Mouse (Mus musculus): ENCODE data around the gene Ubtf. TPM values are rescaled to one million over a fixed set of nuclear protein-coding genes. Genes with fewer than 3 reads are reported as not detected.

Gene Ubtf
- polyA plus RNA-seq, 1 experiment from 2014 or later: 100 TPM

DNA sequence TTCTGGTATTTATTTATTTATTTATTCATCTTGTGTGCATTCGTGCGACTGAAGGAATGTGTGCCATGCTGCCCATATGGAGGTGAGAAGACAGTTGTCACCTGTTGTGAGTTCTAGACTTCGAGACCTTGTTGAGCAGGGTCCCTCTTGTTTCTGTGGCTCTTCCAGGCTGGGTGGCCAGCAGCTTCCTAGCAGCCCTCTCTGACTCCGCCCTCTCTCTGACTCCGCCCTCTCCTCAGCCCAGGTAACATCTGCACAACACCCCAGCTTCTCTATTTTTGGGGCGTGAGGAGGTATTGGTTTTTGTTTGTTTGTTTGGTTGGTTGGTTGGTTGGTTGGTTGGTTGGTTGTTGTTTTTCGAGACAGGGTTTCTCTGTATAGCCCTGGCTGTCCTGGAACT lies 8.3 kb upstream of the Ubtf start:
- Histone ChIP-seq H3K36me3 (no peaks in the 10 kb centered on the region), H3K4me1 (no peaks in the 10 kb centered on the region), H3K9ac (no peak overlapping the region), H3K4me3 (replicated peaks) (no peak overlapping the region), H3K27ac (no peak overlapping the region), H3K9me3 (replicated peaks) (no peaks in the 10 kb centered on the region), H3K27me3 (0 out of 2 replicates have a peak, but pooled peaks cover 2% of the 10 kb centered on the region), H3K4me2 (no peak overlapping the region)
- no peak for ATAC-seq (replicated peaks; ENCODE audit: low FRiP score)
- WGBS: 80% methylated on average over 7 of the region's 7 CpGs

DNA sequence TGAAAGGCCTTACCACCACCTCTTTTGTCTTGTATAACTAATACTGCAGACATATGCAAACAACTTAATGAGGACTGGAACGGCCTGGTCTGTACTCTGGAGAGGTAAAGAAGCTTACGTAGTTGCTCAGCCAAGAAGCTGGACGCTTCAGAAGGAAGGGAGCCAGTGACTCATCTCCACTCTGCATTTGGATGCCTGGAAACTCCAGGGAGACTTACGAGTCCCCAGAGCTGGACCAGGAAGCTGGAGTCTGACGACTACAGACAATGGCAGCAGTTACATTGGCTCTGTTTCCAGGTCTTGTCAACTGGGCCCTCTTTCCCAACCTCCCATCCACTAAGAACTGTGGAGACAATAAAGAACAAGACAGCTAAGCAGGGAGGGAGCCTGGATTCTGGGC lies 7.7 kb upstream of the Ubtf start:
- WGBS: 50% methylated on average over 5 of the region's 5 CpGs
- Histone ChIP-seq H3K4me2 (no peak overlapping the region), H3K9ac (no peak overlapping the region), H3K9me3 (replicated peaks) (no peaks in the 10 kb centered on the region), H3K4me3 (replicated peaks) (no peak overlapping the region), H3K4me1 (no peaks in the 10 kb centered on the region), H3K27me3 (0 out of 2 replicates have a peak, but pooled peaks cover 2% of the 10 kb centered on the region), H3K27ac (no peak overlapping the region), H3K36me3 (no peaks in the 10 kb centered on the region)
- ATAC-seq (replicated peaks; ENCODE audit: low FRiP score): no peak

DNA sequence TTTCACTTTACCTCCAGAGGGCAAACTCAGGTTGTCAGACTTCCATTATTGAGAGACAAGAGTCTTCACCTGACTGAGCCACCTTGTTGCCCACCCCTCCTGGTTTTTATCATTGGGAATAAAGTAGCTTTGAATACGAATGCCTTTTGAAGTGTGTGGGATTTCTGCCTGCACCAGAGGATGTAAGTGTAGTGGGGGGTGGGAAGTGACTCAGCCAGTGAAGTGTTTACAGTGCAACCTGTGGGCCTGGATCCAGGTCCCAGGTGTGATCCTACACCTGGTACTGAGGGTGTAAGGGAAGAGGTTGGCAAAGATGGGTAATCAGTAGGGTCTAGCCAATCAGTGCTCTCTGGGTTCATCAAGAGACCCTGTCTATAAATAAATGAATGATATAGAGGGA lies 4.0 kb upstream of the Ubtf start:
- ATAC-seq (replicated peaks; ENCODE audit: low FRiP score): no peak
- WGBS: 88% methylated on average over 1 of the region's 1 CpGs
- Histone ChIP-seq H3K27ac (no peak overlapping the region), H3K4me3 (replicated peaks) (no peak overlapping the region), H3K9ac (no peak overlapping the region), H3K4me2 (no peak overlapping the region), H3K4me1 (peaks cover 9% of the 10 kb centered on the region), H3K36me3 (no peaks in the 10 kb centered on the region), H3K27me3 (no peaks in the 10 kb centered on the region), H3K9me3 (replicated peaks) (no peaks in the 10 kb centered on the region)

DNA sequence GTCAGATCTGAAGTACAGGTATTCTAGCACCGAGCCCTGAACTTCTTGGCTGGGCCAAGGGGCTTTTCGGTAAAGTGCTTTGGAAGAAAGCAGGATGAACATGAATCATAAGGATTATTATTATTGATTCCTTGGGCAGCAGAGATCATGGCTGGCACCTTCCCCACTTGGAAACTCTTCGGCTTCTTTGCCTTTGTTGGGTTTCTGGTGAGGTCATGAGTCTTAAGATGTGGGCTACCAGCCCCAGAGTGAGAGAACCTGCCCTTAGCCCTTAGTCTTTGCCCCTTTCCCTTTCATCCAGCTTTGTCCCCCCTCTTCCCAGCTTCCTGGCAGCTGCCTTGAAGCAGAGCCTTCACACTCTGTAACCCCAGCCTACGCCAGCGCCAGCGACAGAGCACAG lies 2.4 kb upstream of the Ubtf start:
- WGBS: 83% methylated on average over 6 of the region's 6 CpGs
- Histone ChIP-seq H3K27ac (no peak overlapping the region), H3K36me3 (no peaks in the 10 kb centered on the region), H3K9ac (no peak overlapping the region), H3K4me1 (peaks cover 9% of the 10 kb centered on the region), H3K27me3 (no peaks in the 10 kb centered on the region), H3K4me3 (replicated peaks) (no peak overlapping the region), H3K9me3 (replicated peaks) (no peaks in the 10 kb centered on the region), H3K4me2 (no peak overlapping the region)
- ATAC-seq (replicated peaks; ENCODE audit: low FRiP score): no peak

DNA sequence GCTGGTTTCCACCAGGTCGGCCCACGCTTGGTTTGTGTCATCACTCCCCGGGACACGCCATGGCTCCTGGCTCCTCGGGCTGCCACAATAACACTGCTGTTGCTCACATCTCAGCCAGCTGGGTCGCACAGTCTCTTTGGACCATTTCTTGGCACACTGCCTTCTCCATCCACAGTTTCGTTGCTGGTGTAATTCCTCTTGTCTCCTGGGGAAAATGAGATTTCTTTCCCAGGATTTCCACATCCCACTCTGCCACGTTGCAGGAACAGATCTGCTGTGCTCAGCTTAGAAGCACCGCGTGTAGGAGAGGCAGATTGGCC lies 1.1 kb upstream of the Ubtf start:
- 13% methylated on average over 10 of the region's 10 CpGs for WGBS
- peak overlapping the region; percentile 99 for H3K27ac ChIP-seq
- no peak for ATAC-seq (replicated peaks; ENCODE audit: low FRiP score)
- H3K4me1 ChIP-seq: peaks cover 18% of the 10 kb centered on the region
- peak overlapping the region; percentile 89 for H3K4me2 ChIP-seq
- no peaks in the 10 kb centered on the region for H3K27me3 ChIP-seq
- peak overlapping the region; percentile 100 for H3K9ac ChIP-seq
- peak overlapping the region; percentile 100 for H3K4me3 ChIP-seq (replicated peaks)
- no peaks in the 10 kb centered on the region for H3K9me3 ChIP-seq (replicated peaks)
- peaks cover 1% of the 10 kb centered on the region; the same call in 1 of the 2 replicates for H3K36me3 ChIP-seq

DNA sequence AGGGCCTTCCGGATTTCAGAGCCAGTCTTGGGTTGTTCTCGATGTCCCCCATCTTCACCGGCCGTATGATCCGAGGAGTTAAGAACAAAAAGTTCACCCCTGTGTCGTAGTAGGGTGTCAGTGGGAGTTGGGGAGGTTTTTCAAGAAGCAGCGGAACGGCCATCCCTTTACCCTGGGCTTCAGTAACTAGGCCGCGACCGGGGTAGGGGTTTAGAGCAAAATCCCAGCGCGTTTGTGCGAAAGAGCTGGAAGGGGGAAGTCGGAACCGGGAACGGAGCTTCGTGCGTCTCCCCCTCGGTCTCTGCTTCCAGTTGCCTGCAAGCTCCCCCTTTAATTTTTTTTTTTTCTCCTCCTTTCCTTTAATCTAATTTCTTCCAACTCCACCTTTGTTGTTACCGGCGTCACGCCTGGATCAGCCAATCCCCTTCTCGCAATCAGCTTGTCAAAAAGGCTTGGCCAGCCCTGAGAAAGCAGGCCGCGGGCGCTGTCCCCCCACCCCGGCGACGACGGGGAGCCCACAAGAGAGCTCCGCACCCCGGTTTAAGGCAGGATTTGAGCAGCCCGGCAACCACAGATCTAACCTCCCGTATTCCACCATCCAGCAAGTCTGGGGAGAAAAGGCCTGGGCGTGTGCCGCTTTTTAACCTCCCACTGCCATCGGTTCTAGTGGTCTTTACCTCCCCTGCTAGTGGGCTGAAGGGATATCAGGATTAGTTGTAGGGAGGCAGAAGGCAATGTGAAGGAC lies 571 bp upstream of the Ubtf start:
- peak overlapping the region; percentile 99 for H3K27ac ChIP-seq
- peak overlapping the region; percentile 100 for H3K4me3 ChIP-seq (replicated peaks)
- no peaks in the 10 kb centered on the region for H3K9me3 ChIP-seq (replicated peaks)
- peaks cover 23% of the 10 kb centered on the region for H3K4me1 ChIP-seq
- no peaks in the 10 kb centered on the region for H3K27me3 ChIP-seq
- WGBS: under 1% methylated on average over 38 of the region's 38 CpGs
- H3K36me3 ChIP-seq: peaks cover 7% of the 10 kb centered on the region
- H3K4me2 ChIP-seq: peak overlapping the region; percentile 89
- peak overlapping the region; percentile 100 for H3K9ac ChIP-seq
- no peak for ATAC-seq (replicated peaks; ENCODE audit: low FRiP score)

DNA sequence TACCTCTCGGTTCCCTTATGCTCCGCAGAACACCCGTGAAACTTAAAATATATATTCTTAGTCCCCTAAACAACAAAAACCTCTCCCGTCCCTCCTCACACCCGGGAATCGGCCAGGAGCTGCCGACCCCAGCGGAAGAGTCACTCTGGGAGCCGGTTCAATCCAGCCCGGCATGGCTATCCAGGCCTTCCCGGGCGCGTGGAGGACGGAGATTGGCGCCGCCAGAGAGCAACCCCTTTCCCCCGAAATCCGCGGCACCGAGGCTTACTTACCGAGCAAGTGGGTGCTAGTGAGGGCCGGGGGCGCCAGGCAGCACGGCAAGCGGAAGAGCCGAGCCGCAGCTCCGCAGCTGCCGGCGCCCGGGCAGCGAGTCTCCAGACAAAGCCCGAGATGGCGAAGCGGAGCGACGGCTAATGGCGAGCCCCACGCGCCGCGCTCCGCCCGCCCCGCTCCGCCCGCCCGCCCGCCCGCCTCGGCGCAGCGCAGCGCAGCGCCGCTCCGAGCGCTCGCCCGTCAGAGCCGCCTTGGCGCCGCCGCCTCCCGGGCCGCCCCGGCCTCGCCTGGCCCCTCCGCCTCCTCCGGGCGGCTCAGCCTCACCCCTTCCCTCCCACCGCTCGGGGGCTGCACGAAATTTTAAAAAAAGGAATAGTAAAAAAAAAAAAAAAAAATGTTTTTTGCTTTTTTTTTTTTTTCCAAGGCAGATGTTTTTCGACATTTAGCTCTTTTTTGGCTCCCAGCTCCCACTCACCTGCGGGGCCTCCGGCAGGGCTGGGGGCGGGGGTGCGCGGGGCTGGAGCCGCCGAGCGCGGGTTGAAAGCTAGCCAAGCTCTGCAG lies 749 bp downstream of the Ubtf start:
- WGBS: under 1% methylated on average over 84 of the region's 84 CpGs

DNA sequence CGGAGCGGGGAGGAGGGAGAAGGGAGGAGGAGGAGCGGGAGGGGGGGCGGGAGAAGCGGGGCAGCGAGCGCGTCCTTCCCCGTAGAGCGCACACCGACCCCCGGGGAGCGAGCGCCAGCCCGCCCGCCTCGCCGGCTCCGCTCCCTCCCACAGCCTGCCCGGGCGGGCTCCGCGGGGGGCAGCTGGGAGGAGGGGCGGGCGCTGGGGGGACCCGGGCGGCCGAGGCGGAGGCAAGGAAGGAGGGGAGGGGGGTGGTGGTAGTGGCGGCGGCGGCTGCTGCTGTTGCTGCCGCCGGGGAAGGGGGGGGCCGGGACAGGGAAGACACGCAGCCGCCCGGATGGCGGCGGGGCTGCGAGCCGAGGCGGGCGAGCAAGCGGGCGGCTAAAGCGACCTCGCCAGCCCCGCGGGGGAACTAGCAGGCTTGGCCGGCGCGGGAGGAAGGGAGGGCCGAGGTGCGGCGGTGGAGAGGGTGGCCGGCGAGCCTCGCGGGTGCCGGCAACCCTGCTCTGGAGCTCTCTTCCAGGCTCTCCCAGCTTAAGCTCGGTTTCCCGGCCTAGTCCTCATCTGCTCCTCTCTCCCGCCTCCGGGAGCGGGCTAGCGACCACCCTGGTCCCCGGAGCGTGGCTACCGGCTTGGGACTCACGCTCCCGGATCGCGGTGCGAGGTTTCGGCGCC lies 1.5 kb downstream of the Ubtf start:
- peak overlapping the region; percentile 100 for H3K9ac ChIP-seq
- no peaks in the 10 kb centered on the region for H3K27me3 ChIP-seq
- H3K36me3 ChIP-seq: peaks cover 27% of the 10 kb centered on the region
- peaks cover 23% of the 10 kb centered on the region for H3K4me1 ChIP-seq
- peak overlapping the region; percentile 89 for H3K4me2 ChIP-seq
- H3K4me3 ChIP-seq (replicated peaks): peak overlapping the region; percentile 100
- under 1% methylated on average over 53 of the region's 77 CpGs for WGBS
- peak overlapping the region; percentile 99 for H3K27ac ChIP-seq
- no peaks in the 10 kb centered on the region for H3K9me3 ChIP-seq (replicated peaks)
- peak; percentile 62 for ATAC-seq (replicated peaks; ENCODE audit: low FRiP score)

More for the DNA sequence above, 749 bp downstream of the Ubtf start:
- peaks cover 20% of the 10 kb centered on the region for H3K36me3 ChIP-seq
- peaks cover 23% of the 10 kb centered on the region for H3K4me1 ChIP-seq
- no peak for ATAC-seq (replicated peaks; ENCODE audit: low FRiP score)
- H3K27me3 ChIP-seq: no peaks in the 10 kb centered on the region
- peak overlapping the region; percentile 99 for H3K27ac ChIP-seq
- peak overlapping the region; percentile 89 for H3K4me2 ChIP-seq
- H3K4me3 ChIP-seq (replicated peaks): peak overlapping the region; percentile 100
- peak overlapping the region; percentile 100 for H3K9ac ChIP-seq
- H3K9me3 ChIP-seq (replicated peaks): no peaks in the 10 kb centered on the region

DNA sequence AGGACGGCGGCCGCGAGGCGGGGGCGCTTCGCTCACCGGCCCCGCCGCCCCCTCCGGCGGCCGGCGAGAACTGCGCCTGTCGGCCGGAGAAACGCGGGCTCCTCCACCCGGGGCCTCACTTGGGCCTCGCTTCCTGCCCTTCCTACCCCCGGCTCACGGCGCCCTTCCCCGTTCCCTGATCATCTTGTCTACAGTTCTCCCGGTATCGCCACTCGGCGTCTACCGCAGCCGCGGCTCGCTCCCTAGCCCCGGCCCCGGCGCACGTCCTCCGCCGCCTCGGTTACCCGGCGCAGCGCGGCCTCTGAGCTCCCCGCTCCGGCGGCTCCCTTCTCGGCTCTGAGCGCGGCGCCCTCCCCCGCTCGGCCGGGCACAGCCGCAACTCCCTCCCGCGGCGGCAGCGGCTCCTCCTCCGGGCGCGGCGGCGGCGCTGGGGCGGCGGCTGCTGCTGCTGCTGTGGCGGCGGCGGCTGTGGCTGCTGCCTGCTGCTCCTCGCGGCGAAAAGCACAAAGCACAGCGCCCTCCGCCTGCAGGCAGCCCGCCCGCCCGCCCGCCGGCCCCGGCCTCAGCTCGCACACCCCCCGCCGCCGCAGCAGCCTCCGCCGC lies 2.1 kb downstream of the Ubtf start:
- H3K36me3 ChIP-seq: peaks cover 34% of the 10 kb centered on the region
- peak overlapping the region; percentile 100 for H3K4me3 ChIP-seq (replicated peaks)
- ATAC-seq (replicated peaks; ENCODE audit: low FRiP score): peak; percentile 10; the same call in 1 of the 2 replicates
- peak overlapping the region; percentile 99 for H3K27ac ChIP-seq
- WGBS: under 1% methylated on average over 82 of the region's 87 CpGs
- peak overlapping the region; percentile 89 for H3K4me2 ChIP-seq
- no peaks in the 10 kb centered on the region for H3K27me3 ChIP-seq
- H3K4me1 ChIP-seq: peaks cover 23% of the 10 kb centered on the region
- no peaks in the 10 kb centered on the region for H3K9me3 ChIP-seq (replicated peaks)
- H3K9ac ChIP-seq: peak overlapping the region; percentile 100

DNA sequence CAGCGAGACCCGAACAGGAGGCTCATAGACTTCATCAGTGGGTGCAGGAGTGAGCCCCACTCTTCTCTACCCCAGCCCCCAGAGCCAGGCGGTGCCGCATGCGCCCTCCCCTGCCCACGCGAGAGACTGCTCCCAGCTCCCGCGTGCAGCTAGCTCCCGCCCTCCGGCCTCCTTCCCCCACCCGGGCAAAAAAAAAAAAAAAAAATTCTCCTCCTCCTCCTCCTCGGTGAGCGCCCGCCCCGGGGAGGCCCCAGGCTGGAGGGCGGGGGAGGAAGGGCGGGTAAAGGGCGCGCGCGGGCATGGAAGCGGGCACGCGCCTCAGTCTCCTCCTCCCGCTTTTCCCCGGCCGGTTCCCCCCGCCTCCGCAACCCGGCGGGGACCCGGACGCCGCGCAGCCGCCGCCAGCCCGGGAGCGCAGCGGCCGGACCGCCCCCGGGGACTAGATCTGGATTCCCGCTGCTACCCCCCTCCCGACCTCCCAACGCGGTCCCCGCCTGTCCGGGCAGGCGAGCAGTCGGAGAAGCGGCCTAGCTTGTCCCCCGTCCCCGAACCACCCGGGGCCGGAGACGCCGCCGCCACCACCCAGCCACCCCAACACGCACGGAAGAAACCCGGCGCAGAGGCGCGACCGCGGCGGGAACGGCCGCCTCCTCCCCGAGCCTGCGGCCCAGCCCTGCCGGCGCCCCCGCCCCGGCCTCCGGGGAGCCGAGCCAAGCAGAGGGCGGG lies 2.8 kb downstream of the Ubtf start:
- Histone ChIP-seq H3K4me2 (peak overlapping the region; percentile 89), H3K36me3 (peaks cover 41% of the 10 kb centered on the region), H3K9me3 (replicated peaks) (no peaks in the 10 kb centered on the region), H3K9ac (peak overlapping the region; percentile 100), H3K4me3 (replicated peaks) (peak overlapping the region; percentile 100), H3K27ac (peak overlapping the region; percentile 99), H3K27me3 (no peaks in the 10 kb centered on the region), H3K4me1 (peaks cover 23% of the 10 kb centered on the region)
- ATAC-seq (replicated peaks; ENCODE audit: low FRiP score): peak; percentile 27; the same call in 1 of the 2 replicates
- under 1% methylated on average over 67 of the region's 80 CpGs for WGBS
